Mouse (Mus musculus) neural tube, embryonic 10.5 days (tissue): ENCODE measurements around the gene Rpp14.

Experiments
- DNase-seq: peaks from one replicate; pipeline ENCODE4 v3.0.0-alpha.2; 2017; ENCODE audit warnings: low spot score; ENCODE audit errors: extremely low spot score

The Rpp14 gene

GRCm38 (mm10) chr14:8080165-8080679 lies at the start of gene Rpp14:
Gene Rpp14 (plus strand): TSS chr14:8080367.
- peak; percentile 95 for DNase-seq

- no peak for DNase-seq
Measured at GRCm38 (mm10) chr14:8030535-8030934, 49.6 kb upstream of the Rpp14 start.

GRCm38 (mm10) chr14:8032087-8032944 lies 47.9 kb upstream of the Rpp14 start:
- DNase-seq, result no peak

DNA sequence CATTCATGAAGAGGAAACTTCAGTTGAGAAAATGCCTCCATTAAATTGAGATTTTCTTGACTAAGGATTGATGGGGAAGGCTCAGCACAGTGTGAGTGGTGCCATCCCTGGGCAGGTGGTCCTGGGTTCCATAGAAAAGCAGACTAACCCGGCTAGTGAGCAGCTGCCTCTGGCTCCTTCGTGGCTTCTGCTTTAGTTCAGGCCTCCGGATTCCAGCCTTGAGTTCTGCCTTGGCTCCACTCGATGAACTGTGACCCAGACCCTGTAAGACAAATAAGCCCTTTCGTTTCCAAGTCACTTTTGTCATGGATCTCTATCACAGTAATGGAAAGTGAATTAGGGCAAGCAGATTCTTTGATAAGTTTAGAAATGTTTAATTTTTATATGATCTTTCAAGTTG lies 45.6 kb upstream of the Rpp14 start:
- DNase-seq, result no peak

GRCm38 (mm10) chr14:8035951-8036350 lies 44.2 kb upstream of the Rpp14 start:
- no peak for DNase-seq

DNA sequence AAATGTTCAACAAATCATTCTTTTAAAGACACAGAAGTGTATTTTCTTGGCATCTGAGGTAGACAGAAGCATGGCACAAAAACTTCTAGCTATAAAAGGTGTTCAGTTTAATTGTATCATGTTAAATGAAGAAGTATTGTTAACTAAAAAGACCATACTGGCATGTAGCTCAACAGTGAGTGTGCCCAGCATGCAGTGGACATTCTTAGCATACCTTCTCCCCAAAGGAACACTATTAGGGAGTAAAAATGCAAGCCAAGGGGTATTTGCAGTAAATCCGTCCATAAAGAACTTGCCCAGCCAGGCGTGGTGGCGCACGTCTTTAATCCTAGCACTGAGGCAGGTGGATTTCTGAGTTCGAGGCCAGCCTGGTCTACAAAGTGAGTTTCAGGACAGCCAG lies 43.8 kb upstream of the Rpp14 start:
- DNase-seq, result no peak

GRCm38 (mm10) chr14:8038150-8038549 lies 42.0 kb upstream of the Rpp14 start:
- no peak for DNase-seq

- no peak for DNase-seq
Measured at GRCm38 (mm10) chr14:8038791-8039448, 41.2 kb upstream of the Rpp14 start.

- no peak for DNase-seq
Measured at GRCm38 (mm10) chr14:8040179-8040578, 40.0 kb upstream of the Rpp14 start.

GRCm38 (mm10) chr14:8040911-8041678 lies 39.1 kb upstream of the Rpp14 start:
- DNase-seq, result no peak

- no peak for DNase-seq
Measured at GRCm38 (mm10) chr14:8042120-8042519, 38.0 kb upstream of the Rpp14 start.

DNA sequence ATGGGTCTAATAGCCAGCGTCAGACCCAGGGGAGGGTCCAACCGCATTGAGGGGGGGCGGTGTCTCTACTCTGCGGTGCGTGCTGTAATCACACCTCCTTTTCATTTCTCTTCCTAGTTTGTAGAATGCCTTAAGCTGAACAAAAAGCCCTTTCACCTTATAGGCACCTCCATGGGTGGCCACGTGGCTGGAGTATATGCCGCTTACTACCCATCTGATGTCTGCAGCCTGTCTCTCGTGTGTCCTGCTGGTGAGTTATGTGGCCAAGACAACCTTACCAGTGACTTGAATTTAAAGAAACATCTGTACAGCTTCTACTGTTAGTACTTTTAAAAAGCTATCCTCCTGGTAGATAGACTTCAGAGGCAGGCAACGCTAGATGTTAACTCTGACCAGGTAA lies 37.6 kb upstream of the Rpp14 start:
- no peak for DNase-seq

- no peak for DNase-seq
Measured at GRCm38 (mm10) chr14:8044330-8044729, 35.8 kb upstream of the Rpp14 start.

GRCm38 (mm10) chr14:8044786-8045185 lies 35.4 kb upstream of the Rpp14 start:
- no peak for DNase-seq

GRCm38 (mm10) chr14:8045187-8045846 lies 34.9 kb upstream of the Rpp14 start:
- no peak for DNase-seq

DNA sequence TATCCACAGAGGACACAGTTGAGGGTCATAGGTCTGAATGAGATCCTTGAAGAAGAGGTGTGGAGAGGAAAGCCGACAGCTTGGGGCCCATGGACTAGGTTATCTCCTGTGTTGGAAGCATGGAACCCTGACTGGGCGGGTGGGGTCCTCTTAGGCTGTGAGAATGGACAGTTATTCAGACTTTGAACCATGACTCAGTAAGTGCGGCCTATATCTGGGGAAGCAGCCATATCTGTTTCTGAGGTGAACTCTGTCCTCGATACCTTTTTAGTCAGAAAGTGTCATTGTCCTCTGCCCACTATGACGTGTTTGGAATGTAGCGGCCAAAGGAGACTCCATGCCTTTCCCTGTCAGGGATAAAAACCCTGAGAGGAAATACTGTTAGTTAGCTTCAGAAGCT lies 33.3 kb upstream of the Rpp14 start:
- DNase-seq, result no peak

GRCm38 (mm10) chr14:8049334-8049733 lies 30.8 kb upstream of the Rpp14 start:
- no peak for DNase-seq

- no peak for DNase-seq
Measured at GRCm38 (mm10) chr14:8051869-8052268, 28.3 kb upstream of the Rpp14 start.

DNA sequence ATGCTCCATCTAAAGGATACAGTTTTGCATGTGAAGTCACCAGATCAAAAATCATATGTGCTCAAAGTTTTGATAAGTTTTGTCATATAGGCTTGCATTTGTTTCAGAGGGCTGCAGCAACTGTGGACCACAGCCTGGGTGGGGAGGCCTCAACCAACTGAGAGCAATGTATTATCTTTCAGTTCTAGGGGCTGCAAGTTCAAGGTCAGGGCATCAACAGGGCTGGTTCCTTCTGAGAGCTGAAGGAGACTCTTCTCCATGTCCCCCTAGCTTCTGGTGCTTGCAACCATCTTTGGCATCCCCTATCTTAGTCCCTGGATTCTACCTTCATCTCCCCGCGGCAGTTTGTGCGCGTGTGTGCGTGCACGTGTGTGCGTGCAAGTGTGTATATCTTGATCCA lies 27.5 kb upstream of the Rpp14 start:
- DNase-seq, result no peak

GRCm38 (mm10) chr14:8054310-8055102 lies 25.7 kb upstream of the Rpp14 start:
- DNase-seq, result no peak
